Mouse (Mus musculus): ENCODE data around the gene Efcab1.
"Not testable (repeated sequence)": the region's sequence is repeated elsewhere in the genome, so short reads cannot be mapped to it uniquely, and the experiment has no call there.

The Efcab1 gene

GRCm38 (mm10) chr16:14906393-14907100, at the start of gene Efcab1:
Efcab1 (plus strand) TSS chr16:14906606.
- DNase-seq (ENCODE audit: low spot score in 2 of 2) = no peak

- DNase-seq (ENCODE audit: low spot score in 2 of 2) = no peak
Observed at GRCm38 (mm10) chr16:14859443-14859842, 47.0 kb upstream of the Efcab1 start.

- no peak for DNase-seq (ENCODE audit: low spot score in 2 of 2)
Observed at GRCm38 (mm10) chr16:14884916-14885315, 21.5 kb upstream of the Efcab1 start.

GRCm38 (mm10) chr16:14885372-14885771, 21.0 kb upstream of the Efcab1 start:
- no peak for DNase-seq (ENCODE audit: low spot score in 2 of 2)

GRCm38 (mm10) chr16:14892492-14892891, 13.9 kb upstream of the Efcab1 start:
- no peak for DNase-seq (ENCODE audit: low spot score in 2 of 2)

GRCm38 (mm10) chr16:14893864-14894263, 12.5 kb upstream of the Efcab1 start:
- DNase-seq (ENCODE audit: low spot score in 2 of 2) = no peak

- no peak for DNase-seq (ENCODE audit: low spot score in 2 of 2)
Observed at GRCm38 (mm10) chr16:14894713-14895112, 11.7 kb upstream of the Efcab1 start.

GRCm38 (mm10) chr16:14895543-14895942, 10.9 kb upstream of the Efcab1 start:
- DNase-seq (ENCODE audit: low spot score in 2 of 2) = no peak

GRCm38 (mm10) chr16:14930711-14931110, 24.3 kb downstream of the Efcab1 start:
- not testable (repeated sequence) for DNase-seq (ENCODE audit: low spot score in 2 of 2)

GRCm38 (mm10) chr16:14936478-14937166, 30.2 kb downstream of the Efcab1 start:
- DNase-seq (ENCODE audit: low spot score in 2 of 2) = not testable (repeated sequence)

- no peak for DNase-seq (ENCODE audit: low spot score in 2 of 2)
Observed at GRCm38 (mm10) chr16:14939552-14939951, 33.1 kb downstream of the Efcab1 start.

GRCm38 (mm10) chr16:14939994-14940715, 33.7 kb downstream of the Efcab1 start:
- no peak for DNase-seq (ENCODE audit: low spot score in 2 of 2)

GRCm38 (mm10) chr16:14940898-14941297, 34.5 kb downstream of the Efcab1 start:
- DNase-seq (ENCODE audit: low spot score in 2 of 2) = no peak

- no peak for DNase-seq (ENCODE audit: low spot score in 2 of 2)
Observed at GRCm38 (mm10) chr16:14943530-14943929, 37.1 kb downstream of the Efcab1 start.

GRCm38 (mm10) chr16:14947561-14947960, 41.2 kb downstream of the Efcab1 start:
- not testable (repeated sequence) for DNase-seq (ENCODE audit: low spot score in 2 of 2)

GRCm38 (mm10) chr16:14951894-14952293, 45.5 kb downstream of the Efcab1 start:
- no peak for DNase-seq (ENCODE audit: low spot score in 2 of 2)

- DNase-seq (ENCODE audit: low spot score in 2 of 2) = no peak
Observed at GRCm38 (mm10) chr16:14959743-14960142, 53.3 kb downstream of the Efcab1 start.

GRCm38 (mm10) chr16:14973696-14974095, 67.3 kb downstream of the Efcab1 start:
- no peak for DNase-seq (ENCODE audit: low spot score in 2 of 2)

GRCm38 (mm10) chr16:14979228-14979627, 72.8 kb downstream of the Efcab1 start:
- DNase-seq (ENCODE audit: low spot score in 2 of 2) = no peak

GRCm38 (mm10) chr16:14989614-14990268, 83.3 kb downstream of the Efcab1 start:
- no peak for DNase-seq (ENCODE audit: low spot score in 2 of 2)

GRCm38 (mm10) chr16:14991001-14991400, 84.6 kb downstream of the Efcab1 start:
- no peak for DNase-seq (ENCODE audit: low spot score in 2 of 2)
